Mouse (Mus musculus) heart, postnatal 0 days (tissue): ENCODE measurements around the gene Gabrr2.

Experiments used
- CTCF ChIP-seq: IDR thresholded peaks from 2 replicates; pipeline ENCODE4 v1.5.1; 2016; ENCODE audit warnings: antibody characterized with exemption, control low read depth, low read depth
- EP300 ChIP-seq: IDR thresholded peaks from 2 replicates; pipeline ENCODE4 v1.6.1; 2016; ENCODE audit warnings: antibody characterized with exemption, low read depth

DNA sequence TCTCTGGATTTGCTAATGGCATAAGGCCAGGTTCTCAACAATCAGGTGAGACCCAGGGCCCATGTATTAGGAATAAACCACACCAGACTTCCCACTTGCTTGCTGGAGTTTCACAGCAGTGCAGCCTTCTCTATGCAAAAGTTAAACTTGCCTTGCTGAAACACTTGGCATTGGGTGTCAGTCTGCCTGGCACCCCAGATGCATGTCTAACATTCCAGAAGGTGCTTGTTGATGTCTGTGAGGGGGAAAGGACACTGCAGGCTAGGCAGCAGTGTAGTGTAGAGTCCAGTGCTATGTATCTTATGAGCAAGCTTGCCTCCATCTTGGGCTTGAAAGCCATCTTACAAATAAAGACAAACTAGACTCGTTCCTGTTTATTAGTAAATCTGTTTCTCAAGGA lies 6.5 kb upstream of the Gabrr2 start:
- no peak for TF ChIP-seq CTCF
- TF ChIP-seq EP300, result no peak
